Mouse (Mus musculus): ENCODE data around the gene Stab2. TPM values are rescaled to one million over a fixed set of nuclear protein-coding genes. Genes with fewer than 3 reads are reported as not detected.

Stab2 gene
- total and polyA plus RNA-seq, 3 experiments, result 0.28 to 0.45 (median 0.29) TPM

DNA sequence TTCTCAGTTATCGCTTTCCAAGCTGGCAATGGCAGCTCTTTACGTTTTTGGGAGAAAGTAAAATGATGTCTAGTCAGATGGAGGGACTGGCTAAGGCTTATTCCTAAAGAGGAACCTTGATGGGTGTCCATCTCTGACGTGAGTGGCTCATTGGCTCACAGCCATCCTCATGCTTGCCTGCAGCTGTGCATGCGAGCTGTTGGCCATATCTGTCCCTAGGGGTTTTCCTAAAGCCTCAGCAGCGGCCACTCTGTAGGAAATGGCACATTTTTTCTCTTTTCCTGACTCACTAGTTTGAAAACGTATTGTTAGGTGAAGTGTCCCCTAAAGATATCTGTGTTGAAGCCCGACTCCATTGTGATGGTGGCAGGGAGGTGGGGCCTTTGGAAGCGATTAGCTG lies 18.0 kb downstream of the Stab2 start:
- DNase-seq, result no peak

DNA sequence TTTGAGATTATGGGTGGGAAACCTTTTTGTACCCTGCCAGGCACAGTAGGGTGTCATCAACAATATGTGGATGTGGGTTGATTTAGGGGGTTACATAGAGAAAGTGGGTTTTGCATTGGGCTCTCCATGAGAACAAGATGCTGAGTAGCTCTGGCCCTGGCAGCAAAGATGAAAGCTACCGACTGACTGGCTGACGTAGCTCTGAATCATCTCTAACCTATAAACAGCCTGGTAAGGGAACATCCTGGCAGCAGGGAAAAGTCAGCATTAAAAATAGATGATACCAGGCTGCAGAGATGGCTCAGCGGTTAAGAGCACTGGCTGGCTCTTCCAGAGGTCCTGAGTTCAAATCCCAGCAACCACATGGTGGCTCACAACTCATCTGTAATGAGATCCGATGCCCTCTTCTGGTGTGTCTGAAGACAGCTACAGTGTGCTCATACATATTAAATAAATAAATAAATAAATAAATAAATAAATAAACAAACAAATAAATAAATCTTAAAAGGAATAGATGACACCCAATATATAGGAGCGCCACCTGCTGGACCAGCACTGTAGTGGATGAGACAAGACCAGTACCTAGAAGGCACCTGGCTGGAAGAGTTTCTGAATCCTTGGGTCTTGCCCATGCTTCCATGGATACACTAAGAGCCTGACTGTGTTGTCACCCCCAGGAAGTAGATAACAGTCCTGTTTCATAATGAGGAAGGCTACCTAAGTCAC lies 31.7 kb downstream of the Stab2 start:
- DNase-seq, result peak; percentile 86

- no peak for DNase-seq
Observed at GRCm38 (mm10) chr10:86973276-86973675, 34.5 kb downstream of the Stab2 start.

DNA sequence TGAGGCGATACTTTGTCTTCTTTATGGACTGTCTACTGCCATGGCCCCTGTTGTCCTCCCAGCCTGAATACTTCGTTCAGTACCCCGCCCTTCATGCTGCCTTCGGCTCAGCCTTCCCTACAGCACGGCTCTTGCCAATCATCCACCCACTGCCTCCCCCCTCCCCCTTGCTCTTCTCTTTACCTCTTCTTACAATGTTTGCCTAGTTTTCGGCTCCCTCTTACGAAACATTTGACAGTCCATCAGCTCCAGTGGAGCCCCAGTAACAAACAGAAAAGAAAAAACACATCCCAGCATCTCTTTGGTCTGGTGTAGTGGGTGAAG lies 35.4 kb downstream of the Stab2 start:
- DNase-seq, result no peak

GRCm38 (mm10) chr10:86971680-86972502 lies 35.9 kb downstream of the Stab2 start:
- DNase-seq, result peak; percentile 77

DNA sequence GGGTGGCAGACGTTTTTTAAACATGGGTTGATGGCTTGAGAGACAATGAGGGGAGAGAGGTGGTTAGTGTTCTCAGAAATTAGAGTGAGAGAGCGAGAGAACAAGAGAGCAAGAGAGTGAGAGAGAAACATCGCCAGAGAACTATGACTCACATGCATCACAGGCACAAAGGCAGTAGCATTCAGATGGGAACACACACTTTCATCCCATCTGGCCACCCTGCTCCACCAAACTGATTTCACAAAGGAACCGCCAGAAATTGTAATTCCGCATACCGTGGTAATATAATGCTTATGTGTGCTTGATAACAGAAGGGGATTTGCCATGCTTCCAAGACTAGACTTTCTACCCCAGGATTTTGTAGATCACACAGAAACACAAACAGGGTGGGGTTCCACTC lies 38.5 kb downstream of the Stab2 start:
- DNase-seq, result no peak

DNA sequence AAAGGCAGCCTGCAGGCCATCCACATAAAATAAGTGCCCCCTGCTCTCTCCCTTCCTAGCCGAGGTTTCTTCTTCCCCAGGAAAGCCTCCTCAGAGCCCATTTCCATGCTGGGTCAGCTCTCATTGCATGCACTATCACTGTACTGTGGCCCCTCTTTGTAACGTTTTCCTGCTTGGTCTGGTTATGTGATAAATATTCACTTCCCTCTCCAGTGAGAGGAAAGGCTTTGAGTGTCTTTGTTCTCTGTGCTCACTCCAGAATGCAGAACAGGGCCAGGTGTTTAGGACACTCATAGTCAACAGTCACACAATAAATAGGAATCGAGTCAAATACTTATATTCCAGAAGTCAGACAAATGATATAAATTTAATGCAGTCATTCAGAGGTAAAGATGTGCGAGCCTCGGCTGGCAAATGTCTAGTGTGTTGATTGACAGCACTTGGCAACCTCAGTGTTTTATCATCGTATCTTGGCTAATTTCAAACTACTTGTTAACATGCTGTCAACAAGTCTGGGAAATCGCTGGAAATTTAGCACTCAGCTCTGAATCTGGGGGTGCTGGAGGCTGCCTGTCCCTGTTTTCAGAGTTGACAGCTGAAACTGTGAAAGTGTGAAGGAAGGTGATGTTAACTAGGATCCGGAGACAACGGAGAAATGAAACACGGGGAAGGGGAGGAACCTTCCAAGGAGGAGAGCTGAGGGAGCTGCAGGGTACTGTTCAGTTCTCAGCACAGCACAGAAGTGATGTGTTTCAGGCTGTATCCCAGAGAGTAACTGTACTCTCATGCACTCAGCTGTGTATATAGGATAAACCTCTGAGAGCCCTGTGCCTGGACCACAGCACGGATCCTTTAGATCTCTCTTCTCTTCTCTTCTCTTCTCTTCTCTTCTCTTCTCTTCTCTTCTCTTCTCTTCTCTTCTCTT lies 46.0 kb downstream of the Stab2 start:
- no peak for DNase-seq

- DNase-seq, result no peak
Observed at GRCm38 (mm10) chr10:86955299-86955698, 52.5 kb downstream of the Stab2 start.

DNA sequence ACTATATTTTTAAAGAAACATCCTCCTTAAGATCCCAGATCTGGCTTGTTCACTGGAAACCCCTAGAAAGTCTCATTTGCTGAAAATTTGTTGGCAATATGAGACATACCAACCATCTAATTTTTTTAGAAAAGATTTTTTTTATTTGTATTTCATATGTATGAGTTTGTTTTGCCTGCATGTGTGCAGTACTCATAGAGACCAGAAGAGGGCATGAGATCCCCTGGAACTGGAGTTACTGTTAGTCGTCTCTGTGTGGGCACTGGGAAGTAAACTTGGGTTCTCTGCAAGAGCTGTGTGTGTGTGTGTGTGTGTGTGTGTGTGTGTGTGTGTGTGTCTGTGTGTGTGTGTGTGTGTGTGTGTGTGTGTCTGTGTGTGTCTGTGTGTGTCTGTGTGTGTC lies 55.1 kb downstream of the Stab2 start:
- no peak for DNase-seq

GRCm38 (mm10) chr10:86950806-86951205 lies 57.0 kb downstream of the Stab2 start:
- DNase-seq, result no peak

DNA sequence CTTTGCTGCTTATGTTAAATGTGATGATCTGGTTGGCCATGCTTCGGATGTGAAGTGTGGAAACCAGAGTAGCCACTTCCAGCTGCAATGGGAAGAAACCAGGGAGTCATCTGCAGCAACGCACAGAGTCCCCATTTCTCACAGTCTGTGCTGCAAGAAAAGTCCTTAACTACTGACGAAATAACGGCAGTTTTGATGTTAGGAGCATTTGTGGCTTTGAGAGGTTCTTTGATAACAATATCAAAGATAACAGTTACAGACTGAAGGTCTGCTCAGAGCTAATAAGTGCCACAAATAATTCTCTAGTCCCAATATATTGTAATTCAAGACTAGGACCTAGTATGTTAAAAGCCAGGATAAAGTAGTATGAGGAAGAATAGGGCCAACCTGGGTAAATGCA lies 57.9 kb downstream of the Stab2 start:
- no peak for DNase-seq

DNA sequence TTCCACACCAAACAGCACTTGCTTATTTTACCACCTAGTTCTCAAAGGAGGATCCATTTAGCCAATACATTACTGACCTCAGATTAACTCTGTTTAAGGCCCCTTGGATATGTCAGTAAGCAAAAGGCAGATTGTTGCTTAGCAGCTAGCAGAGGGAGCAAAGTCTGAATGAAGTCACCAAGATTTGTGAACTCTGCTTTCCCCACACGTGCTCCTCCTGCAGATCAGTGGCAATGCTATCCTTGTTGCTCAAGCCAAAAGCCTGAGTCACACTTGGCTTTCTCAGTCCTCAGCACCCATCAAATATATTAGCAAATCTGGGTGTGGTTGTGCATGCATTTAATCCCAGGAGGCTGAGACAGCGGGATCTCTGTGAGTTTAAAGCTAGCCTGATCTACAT lies 60.3 kb downstream of the Stab2 start:
- DNase-seq, result peak; percentile 62

DNA sequence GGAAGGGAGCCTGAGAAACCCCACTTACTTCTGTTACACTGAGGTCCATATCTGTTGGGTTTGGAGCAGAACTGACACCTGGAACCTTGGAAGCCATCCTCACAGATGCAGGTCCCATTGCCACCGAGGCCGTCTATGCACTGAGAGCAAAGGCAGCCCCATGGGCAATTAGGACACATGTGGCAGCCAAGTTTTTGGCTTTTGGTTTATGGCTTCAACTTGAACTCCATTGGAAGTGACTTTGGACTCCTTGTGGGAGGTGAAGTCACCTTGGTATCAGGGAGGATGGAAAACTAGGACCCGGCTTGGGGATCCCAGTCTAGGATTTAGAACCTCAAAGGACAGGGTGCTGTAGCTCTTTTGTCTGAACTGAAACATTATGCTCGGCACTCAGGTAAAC lies 67.2 kb downstream of the Stab2 start:
- DNase-seq, result no peak

GRCm38 (mm10) chr10:86934376-86934775 lies 73.4 kb downstream of the Stab2 start:
- DNase-seq, result no peak

- no peak for DNase-seq
Observed at GRCm38 (mm10) chr10:86933906-86934305, 73.9 kb downstream of the Stab2 start.

DNA sequence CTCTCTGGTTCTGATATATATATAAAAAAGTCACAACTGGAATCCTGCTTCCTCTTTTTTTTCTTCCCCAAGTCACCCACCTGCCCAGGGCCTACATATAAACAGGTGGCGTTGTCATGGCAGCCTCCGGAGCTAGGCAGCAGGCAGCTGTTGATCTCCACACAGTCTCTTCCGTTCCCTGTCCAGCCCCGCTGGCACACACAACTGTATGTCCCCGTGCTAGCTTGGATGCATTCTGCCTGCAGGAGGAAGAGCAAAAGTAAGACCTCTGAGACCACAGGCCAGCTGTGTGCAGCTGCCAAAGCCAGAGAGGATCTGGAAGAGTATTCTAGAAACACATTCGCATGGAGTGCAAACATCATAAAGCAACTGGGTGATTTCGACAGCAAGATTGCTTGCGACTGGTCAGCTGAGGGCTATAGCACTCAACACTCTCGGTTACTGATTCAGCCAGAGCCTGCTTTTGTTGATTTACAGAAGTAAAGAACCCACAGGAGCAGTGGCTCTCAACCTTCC lies 74.6 kb downstream of the Stab2 start:
- DNase-seq, result no peak

GRCm38 (mm10) chr10:86923602-86924001 lies 84.2 kb downstream of the Stab2 start:
- no peak for DNase-seq

DNA sequence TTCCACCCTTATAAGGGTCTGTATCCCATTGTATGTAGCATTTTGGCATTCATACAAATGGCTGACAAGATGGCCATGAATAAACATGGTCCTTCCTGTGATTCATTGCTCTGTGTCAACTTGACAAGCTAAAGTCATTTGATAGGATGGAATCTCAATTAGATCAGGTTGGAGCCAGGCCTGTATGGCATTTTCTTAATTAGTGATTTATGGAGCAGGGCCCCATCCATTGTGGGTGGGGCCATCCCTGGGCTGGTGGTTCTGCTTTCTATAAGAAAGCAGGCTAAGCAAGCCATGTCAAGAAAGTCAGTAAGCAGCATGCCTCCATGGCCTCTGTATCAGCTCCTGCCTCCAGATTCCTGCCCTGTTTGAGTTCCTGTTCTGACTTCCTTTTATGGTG lies 92.2 kb downstream of the Stab2 start:
- DNase-seq, result no peak

- DNase-seq, result no peak
Observed at GRCm38 (mm10) chr10:86908562-86908961, 99.3 kb downstream of the Stab2 start.

DNA sequence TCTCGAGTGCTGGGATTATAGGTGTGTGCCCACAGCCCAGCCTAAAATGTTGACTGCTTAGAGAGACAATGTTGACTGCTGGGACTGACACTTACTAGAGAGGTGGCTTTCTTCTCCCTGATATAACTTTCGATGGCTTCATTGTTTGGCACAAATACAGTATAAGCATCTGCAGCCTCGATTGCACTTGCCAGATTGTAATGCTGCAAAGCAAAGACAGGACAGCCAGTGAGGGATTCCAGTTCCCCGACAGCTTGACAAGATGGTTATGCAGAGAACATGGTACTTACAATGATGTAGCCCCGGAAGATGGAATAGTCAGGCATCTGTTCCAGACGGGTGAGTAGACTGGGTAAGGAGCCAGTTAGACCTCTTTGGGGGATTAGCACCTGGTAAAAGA lies 100.8 kb downstream of the Stab2 start:
- DNase-seq, result no peak

DNA sequence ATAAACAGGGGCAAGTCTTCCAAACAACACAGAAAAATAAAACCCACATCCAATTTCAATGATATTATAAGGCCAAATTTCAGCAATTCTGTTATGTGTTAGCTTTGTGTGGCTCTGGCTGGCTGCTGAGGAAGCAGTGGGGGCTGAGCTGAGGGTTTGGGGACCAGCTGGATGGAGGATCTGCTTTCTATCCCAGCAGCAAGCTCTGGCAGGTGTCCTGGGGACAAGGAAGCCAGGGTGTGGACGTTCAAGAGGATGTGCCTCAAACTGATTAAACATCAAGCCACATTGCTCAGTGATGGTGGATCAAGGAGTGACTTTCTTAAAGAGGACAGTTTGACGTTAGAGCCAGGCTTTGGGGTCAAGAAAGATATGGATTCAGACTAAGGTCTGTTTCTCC lies 112.3 kb downstream of the Stab2 start:
- no peak for DNase-seq

DNA sequence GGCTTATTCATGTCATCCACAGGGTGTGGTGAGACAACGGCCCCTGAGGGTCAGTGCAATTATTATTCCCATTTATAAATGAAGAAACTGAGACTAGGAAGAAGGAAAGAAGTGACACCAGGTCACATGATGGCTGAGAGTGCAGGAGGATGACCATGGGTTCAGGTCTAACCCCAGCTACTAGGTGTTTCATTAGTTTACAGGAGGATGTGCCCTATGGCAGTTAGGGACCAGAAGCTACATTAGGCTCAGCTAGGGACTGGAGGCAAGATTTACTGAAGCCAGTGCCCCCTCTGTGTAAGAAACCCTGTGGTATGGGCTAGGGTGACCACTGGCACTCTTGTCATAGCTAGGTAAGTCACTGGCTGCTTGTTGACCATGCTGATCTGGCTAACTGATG lies 116.8 kb downstream of the Stab2 start:
- no peak for DNase-seq

Measured in adrenal gland, adult 2 months (tissue).